Mouse (Mus musculus) ovary, postnatal 10 days (tissue): ENCODE measurements around the gene Fam19a3.
"Not testable (repeated sequence)": the region's sequence is repeated elsewhere in the genome, so short reads cannot be mapped to it uniquely, and the experiment has no call there.

Experiments used
- DNase-seq: peaks from one replicate; pipeline ENCODE4 v3.0.0; 2022; ENCODE audit warnings: low spot score

Gene Fam19a3

GRCm38 (mm10) chr3:104781471-104781903 lies at the start of gene Fam19a3:
Gene Fam19a3 (minus strand): TSS chr3:104781840.
- no peak for DNase-seq

- DNase-seq, result no peak
Measured at GRCm38 (mm10) chr3:104822413-104822812, 40.8 kb upstream of the Fam19a3 start.

- DNase-seq, result no peak
Measured at GRCm38 (mm10) chr3:104820426-104820825, 38.8 kb upstream of the Fam19a3 start.

- DNase-seq, result no peak
Measured at GRCm38 (mm10) chr3:104818749-104819134, 37.1 kb upstream of the Fam19a3 start.

- peak; percentile 75 for DNase-seq
Measured at GRCm38 (mm10) chr3:104817991-104818748, 36.5 kb upstream of the Fam19a3 start, which contains the start of gene Mov10. Gene Mov10 (minus strand): TSS chr3:104818563.

- DNase-seq, result peak; percentile 52
Measured at GRCm38 (mm10) chr3:104817481-104817990, 35.9 kb upstream of the Fam19a3 start.

GRCm38 (mm10) chr3:104816130-104816529 lies 34.5 kb upstream of the Fam19a3 start:
- no peak for DNase-seq

- DNase-seq, result no peak
Measured at GRCm38 (mm10) chr3:104815346-104815745, 33.7 kb upstream of the Fam19a3 start.

GRCm38 (mm10) chr3:104814746-104815145 lies 33.1 kb upstream of the Fam19a3 start:
- DNase-seq, result no peak

GRCm38 (mm10) chr3:104813227-104813626 lies 31.6 kb upstream of the Fam19a3 start:
- not testable (repeated sequence) for DNase-seq

- DNase-seq, result no peak
Measured at GRCm38 (mm10) chr3:104812254-104812653, 30.6 kb upstream of the Fam19a3 start.

GRCm38 (mm10) chr3:104811752-104812151 lies 30.1 kb upstream of the Fam19a3 start:
- DNase-seq, result no peak

- DNase-seq, result no peak
Measured at GRCm38 (mm10) chr3:104805539-104805938, 23.9 kb upstream of the Fam19a3 start.

- DNase-seq, result no peak
Measured at GRCm38 (mm10) chr3:104804312-104804711, 22.7 kb upstream of the Fam19a3 start.

- DNase-seq, result no peak
Measured at GRCm38 (mm10) chr3:104801481-104801880, 19.8 kb upstream of the Fam19a3 start.

GRCm38 (mm10) chr3:104800681-104801080 lies 19.0 kb upstream of the Fam19a3 start:
- no peak for DNase-seq

GRCm38 (mm10) chr3:104796430-104797082 lies 14.9 kb upstream of the Fam19a3 start:
- DNase-seq, result no peak

GRCm38 (mm10) chr3:104795661-104796340 lies 14.2 kb upstream of the Fam19a3 start:
- DNase-seq, result no peak

GRCm38 (mm10) chr3:104794953-104795470 lies 13.4 kb upstream of the Fam19a3 start:
- DNase-seq, result no peak

GRCm38 (mm10) chr3:104793871-104794828 lies 12.5 kb upstream of the Fam19a3 start:
- DNase-seq, result peak; percentile 82
